Mouse (Mus musculus): ENCODE results near the gene Rbm41. TPM values are rescaled to one million over a fixed set of nuclear protein-coding genes. Genes with fewer than 3 reads are reported as not detected.

Rbm41 gene
- polyA plus RNA-seq (2012; rRNA removed) = 5.3 and 5.8 TPM in 2 replicates

- peak; percentile 36 to 73 for DNase-seq (ENCODE audit: extremely low spot score in 1 of 2, low spot score in 1 of 2)
These were observed at the start of gene Rbm41 for GRCm38 (mm10) chrX:139997740-139998690. Rbm41 (minus strand) TSS chrX:139998595.

DNA sequence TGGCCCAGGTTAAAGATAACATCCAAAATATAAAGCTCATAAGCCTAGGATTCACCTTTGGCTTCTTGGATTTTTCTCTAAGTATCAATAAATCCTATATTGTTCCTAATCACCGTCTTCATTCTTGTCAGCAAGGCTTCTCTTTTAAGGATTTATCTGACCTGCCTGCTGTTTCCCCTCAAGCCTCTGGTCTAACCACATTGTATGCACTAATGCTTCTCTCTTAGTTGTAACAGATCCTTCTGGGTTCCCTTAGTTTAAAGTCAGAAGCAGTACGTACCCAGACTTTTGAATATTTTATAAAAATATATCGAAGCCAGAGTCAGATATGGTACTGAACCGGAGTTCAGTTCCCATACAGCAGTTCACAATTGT is 283 bp upstream of the Rbm41 start:
- no peak for DNase-seq (ENCODE audit: extremely low spot score in 1 of 2, low spot score in 1 of 2)

DNA sequence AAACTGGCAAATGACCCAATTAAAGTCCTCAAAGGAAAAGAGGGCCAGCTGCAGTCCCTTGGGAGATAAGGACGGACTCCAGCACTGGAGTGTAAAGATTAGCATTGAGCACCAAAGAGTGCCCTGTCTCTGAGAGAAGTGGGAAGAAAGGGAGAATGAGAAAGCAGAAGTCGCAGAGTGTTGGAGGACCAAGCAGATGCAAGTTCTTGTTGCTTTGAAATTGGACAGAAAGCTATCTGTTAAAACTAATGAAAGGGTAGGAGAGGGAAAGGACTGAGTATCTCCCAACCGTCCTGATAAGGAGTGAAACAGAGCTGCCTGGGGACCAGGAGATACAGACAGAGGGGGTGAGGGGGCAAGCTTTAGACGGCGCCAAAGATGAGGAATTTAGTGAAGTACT is 16.3 kb downstream of the Rbm41 start:
- DNase-seq (ENCODE audit: extremely low spot score in 1 of 2, low spot score in 1 of 2) = no peak

GRCm38 (mm10) chrX:139933507-139933906 is 64.9 kb downstream of the Rbm41 start:
- no peak for DNase-seq (ENCODE audit: extremely low spot score in 1 of 2, low spot score in 1 of 2)

- DNase-seq (ENCODE audit: extremely low spot score in 1 of 2, low spot score in 1 of 2) = peak in 1 of 2 experiments; percentile 2
These were observed 65.9 kb downstream of the Rbm41 start for GRCm38 (mm10) chrX:139932472-139932871.

GRCm38 (mm10) chrX:139920572-139920971 is 77.8 kb downstream of the Rbm41 start:
- peak in 1 of 2 experiments; percentile 22 for DNase-seq (ENCODE audit: extremely low spot score in 1 of 2, low spot score in 1 of 2)

GRCm38 (mm10) chrX:139891387-139891786 is 107.0 kb downstream of the Rbm41 start:
- no peak for DNase-seq (ENCODE audit: extremely low spot score in 1 of 2, low spot score in 1 of 2)

DNA sequence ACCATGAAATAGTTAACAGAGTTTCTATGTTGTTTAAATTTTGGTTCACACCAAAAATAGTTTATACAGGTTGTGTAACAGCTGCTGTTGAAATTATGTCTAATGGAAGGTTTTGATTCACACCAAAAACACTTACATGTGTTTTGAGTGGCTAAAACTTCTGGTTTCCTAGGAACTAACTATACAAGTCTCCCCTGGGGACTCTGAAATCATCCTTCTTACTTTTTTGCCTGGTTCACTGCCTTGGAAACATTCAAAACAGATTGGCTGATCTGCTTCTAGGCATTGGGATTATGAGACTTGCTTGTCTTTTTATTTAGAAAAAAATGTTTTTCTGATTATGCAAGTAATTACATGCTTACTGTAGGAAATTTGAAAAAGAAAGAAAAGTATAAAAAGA is 115.2 kb downstream of the Rbm41 start:
- no peak for DNase-seq (ENCODE audit: extremely low spot score in 1 of 2, low spot score in 1 of 2)

DNA sequence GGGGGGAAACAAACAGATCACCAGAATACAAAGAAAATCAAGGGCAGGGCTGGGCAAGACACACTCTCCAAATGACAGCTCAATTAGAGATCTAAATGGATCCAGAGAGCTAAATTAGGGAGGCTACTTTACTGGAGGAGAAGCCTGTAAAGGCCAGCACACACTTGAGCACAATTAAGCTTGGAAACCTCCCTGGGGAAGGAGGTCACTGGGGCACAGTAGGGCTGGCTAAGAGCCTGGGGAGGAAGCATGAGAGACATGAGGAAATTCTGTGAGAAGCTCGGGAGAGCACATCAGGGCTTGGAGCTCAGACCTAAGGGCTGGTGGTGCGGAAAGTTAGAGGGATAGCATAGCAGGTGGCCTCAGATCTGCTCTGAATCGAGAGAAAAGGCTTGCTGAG is 120.5 kb downstream of the Rbm41 start:
- no peak for DNase-seq (ENCODE audit: extremely low spot score in 1 of 2, low spot score in 1 of 2)

GRCm38 (mm10) chrX:139877105-139877504 is 121.3 kb downstream of the Rbm41 start:
- no peak for DNase-seq (ENCODE audit: extremely low spot score in 1 of 2, low spot score in 1 of 2)

GRCm38 (mm10) chrX:139870938-139871791 is 127.2 kb downstream of the Rbm41 start, which contains the start of gene Morc4:
Morc4 (minus strand) TSS chrX:139871677.
- DNase-seq (ENCODE audit: extremely low spot score in 1 of 2, low spot score in 1 of 2) = peak in 1 of 2 experiments; percentile 43

- DNase-seq (ENCODE audit: extremely low spot score in 1 of 2, low spot score in 1 of 2) = peak in 1 of 2 experiments; percentile 11
These were observed 128.1 kb downstream of the Rbm41 start for GRCm38 (mm10) chrX:139870300-139870711.

- DNase-seq (ENCODE audit: extremely low spot score in 1 of 2, low spot score in 1 of 2) = peak in 1 of 2 experiments; percentile 39
These were observed 139.0 kb downstream of the Rbm41 start for GRCm38 (mm10) chrX:139859402-139859801.

GRCm38 (mm10) chrX:139854795-139855194 is 143.6 kb downstream of the Rbm41 start:
- no peak for DNase-seq (ENCODE audit: extremely low spot score in 1 of 2, low spot score in 1 of 2)

DNA sequence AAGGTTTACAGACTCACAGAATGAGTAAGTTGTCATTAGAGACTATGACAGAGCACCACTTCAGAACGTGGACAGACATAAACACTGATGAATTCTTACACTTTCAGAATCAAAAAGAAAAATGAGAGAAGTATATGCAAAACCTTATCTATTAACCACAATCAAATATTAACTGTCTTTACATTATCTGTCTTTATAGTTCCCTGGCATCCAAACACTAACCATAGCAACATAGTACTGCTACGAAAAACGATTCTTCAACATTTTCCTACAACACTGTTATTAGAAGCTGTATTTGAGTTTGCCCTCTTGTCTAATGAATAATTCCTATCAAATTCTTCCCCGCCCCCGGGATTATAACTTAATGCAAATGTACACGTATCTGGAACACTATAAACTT is 157.3 kb downstream of the Rbm41 start:
- DNase-seq (ENCODE audit: extremely low spot score in 1 of 2, low spot score in 1 of 2) = no peak

Other genes with a start within 250 kb of the Rbm41 start
- 0.24 and 0.46 TPM in 2 replicates for gene Ripply1, start 216.2 kb downstream of the Rbm41 start, polyA plus RNA-seq (2012; rRNA removed)
- gene Cldn2, start 197.8 kb downstream of the Rbm41 start, polyA plus RNA-seq (2012; rRNA removed) = 0.06 and 0.20 TPM in 2 replicates
- gene Morc4, start 126.9 kb downstream of the Rbm41 start, polyA plus RNA-seq (2012; rRNA removed) = 5.1 and 6.2 TPM in 2 replicates
- gene Nup62cl, start 64.1 kb upstream of the Rbm41 start, polyA plus RNA-seq (2012; rRNA removed) = 1.1 and 2.1 TPM in 2 replicates
- not detected in 2 replicates for gene Pih1h3b, start 64.3 kb upstream of the Rbm41 start, polyA plus RNA-seq (2012; rRNA removed)